Mouse (Mus musculus): ENCODE data around the gene Surf4.

GRCm38 (mm10) chr2:26952193-26952592 lies 18.5 kb upstream of the Surf4 start:
- no peak for TF ChIP-seq CTCF (IDR thresholded peaks at IDR 0.05; ENCODE audit: borderline replicate concordance, insufficient read depth, low read depth, low read length)
- TF ChIP-seq POLR2A (IDR thresholded peaks at IDR 0.05; ENCODE audit: borderline replicate concordance, insufficient read depth, low read length), result no peak
